Mouse (Mus musculus) embryonic facial prominence, embryonic 10.5 days (tissue): ENCODE measurements at regions not wholly inside any gene's neighbourhood (a gene's known extent, or its start where the extent isn't known, plus 50 kb on each side); places are given as distances from the start of the nearest gene placed in this dataset.

Source experiments
- DNase-seq: peaks from one replicate; pipeline ENCODE4 v3.0.0-alpha.2; 2017; ENCODE audit warnings: low spot score
- H3K27ac ChIP-seq: fragments of 300-500 bp; sonication (generic); replicated peaks from 2 replicates; pipeline ENCODE4 v1.5.1; 2016; ENCODE audit warnings: mild to moderate bottlenecking
- H3K27me3 ChIP-seq: fragments of 300-500 bp; sonication (generic); replicated peaks from 2 replicates; pipeline ENCODE4 v1.6.1; 2016; ENCODE audit warnings: low read depth, mild to moderate bottlenecking; ENCODE audit not compliant: poor library complexity, severe bottlenecking
- H3K36me3 ChIP-seq: fragments of 300-500 bp; sonication (generic); replicated peaks from 2 replicates; pipeline ENCODE4 v1.6.1; 2016; ENCODE audit warnings: mild to moderate bottlenecking, moderate library complexity
- H3K4me1 ChIP-seq: fragments of 300-500 bp; sonication (generic); 2 replicates; pipeline ENCODE4 v1.6.1; 2016
- H3K4me3 ChIP-seq: fragments of 300-500 bp; sonication (generic); 2 replicates; pipeline ENCODE4 v1.5.1; 2016; ENCODE audit warnings: mild to moderate bottlenecking, moderate library complexity
- H3K9me3 ChIP-seq: fragments of 300-500 bp; sonication (generic); 2 replicates; pipeline ENCODE4 v1.6.1; 2016; ENCODE audit warnings: mild to moderate bottlenecking
- WGBS: fragments of 180-500 bp; shearing (Covaris S2); methylation state at CpG from one replicate; pipeline ENCODE4 v1.1.7; 2016; 5-methylcytosine and 5-hydroxymethylcytosine counted together

DNA sequence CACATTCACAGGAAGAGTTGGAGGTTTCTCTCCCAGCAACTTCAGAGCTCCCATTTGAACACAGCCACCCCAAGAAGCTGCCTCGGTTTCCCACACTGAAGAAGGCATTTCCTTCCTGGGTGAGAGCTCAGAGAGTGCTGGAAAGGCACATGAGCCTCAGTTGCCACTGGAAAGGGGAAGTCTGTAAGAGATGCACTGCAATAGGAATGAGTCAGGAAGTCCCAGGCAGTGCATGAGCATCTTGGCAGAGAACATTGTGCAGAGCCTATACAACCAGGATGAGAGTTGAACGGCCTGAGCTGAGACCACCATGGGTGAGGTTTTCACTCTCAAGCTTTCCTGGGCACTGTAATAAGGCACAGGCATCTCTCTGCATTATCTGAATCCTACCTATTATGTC is 244.4 kb downstream of the Irs2 start:
- H3K27ac ChIP-seq: no peak overlapping the region
- H3K4me3 ChIP-seq: no peak overlapping the region
- no peak for DNase-seq
- H3K4me1 ChIP-seq: peaks cover 36% of the 10 kb centered on the region
- H3K36me3 ChIP-seq: no peaks in the 10 kb centered on the region
- peaks cover 7% of the 10 kb centered on the region for H3K27me3 ChIP-seq
- WGBS: 93% methylated on average over 2 of the region's 2 CpGs
- H3K9me3 ChIP-seq: no peaks in the 10 kb centered on the region

GRCm38 (mm10) chr8:10761694-10762305 is 246.5 kb downstream of the Irs2 start:
- Histone ChIP-seq H3K27me3 (peaks cover 7% of the 10 kb centered on the region), H3K36me3 (no peaks in the 10 kb centered on the region), H3K9me3 (no peaks in the 10 kb centered on the region), H3K27ac (peak overlapping the region; percentile 93), H3K4me3 (no peak overlapping the region), H3K4me1 (peaks cover 36% of the 10 kb centered on the region)
- no peak for DNase-seq
- WGBS: 44% methylated on average over 11 of the region's 11 CpGs

- peak; percentile 86 for DNase-seq
- peak overlapping the region; percentile 93 for H3K27ac ChIP-seq
- H3K27me3 ChIP-seq: peaks cover 7% of the 10 kb centered on the region
- peaks cover 36% of the 10 kb centered on the region for H3K4me1 ChIP-seq
- 6% methylated on average over 17 of the region's 17 CpGs for WGBS
- peak overlapping the region; percentile 38 for H3K4me3 ChIP-seq
- H3K9me3 ChIP-seq: no peaks in the 10 kb centered on the region
- no peaks in the 10 kb centered on the region for H3K36me3 ChIP-seq
These were observed 247.2 kb downstream of the Irs2 start for GRCm38 (mm10) chr8:10760851-10761693.

GRCm38 (mm10) chr8:10760231-10760630 is 248.0 kb downstream of the Irs2 start:
- H3K27me3 ChIP-seq: peaks cover 4% of the 10 kb centered on the region; the same call in 1 of the 2 replicates
- peak overlapping the region; percentile 38 for H3K4me3 ChIP-seq
- peak overlapping the region; percentile 93 for H3K27ac ChIP-seq
- no peak for DNase-seq
- H3K4me1 ChIP-seq: peaks cover 36% of the 10 kb centered on the region
- H3K9me3 ChIP-seq: no peaks in the 10 kb centered on the region
- 58% methylated on average over 6 of the region's 6 CpGs for WGBS
- no peaks in the 10 kb centered on the region for H3K36me3 ChIP-seq

DNA sequence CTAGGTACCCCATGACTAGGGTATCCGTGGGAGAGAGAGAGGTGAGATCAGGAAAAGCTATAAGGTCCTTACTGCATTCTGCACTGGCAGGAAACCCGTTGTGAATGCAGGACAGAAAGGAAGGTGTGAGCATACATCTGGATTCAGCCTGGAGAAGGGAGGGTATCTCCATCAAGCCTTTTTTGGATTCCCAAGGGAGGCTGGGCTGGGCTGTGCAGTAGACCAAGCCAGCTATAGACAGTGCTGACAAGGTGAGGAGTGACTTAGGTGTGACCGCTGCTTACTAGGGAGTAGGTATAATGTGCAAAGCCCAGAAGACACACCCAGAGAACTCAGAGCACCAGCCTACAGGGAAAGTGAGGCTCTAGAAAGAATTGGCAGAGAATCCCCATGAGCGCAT is 250.1 kb downstream of the Irs2 start:
- Histone ChIP-seq H3K4me1 (peaks cover 40% of the 10 kb centered on the region), H3K9me3 (no peaks in the 10 kb centered on the region), H3K36me3 (no peaks in the 10 kb centered on the region), H3K27me3 (no peaks in the 10 kb centered on the region; the same call in 1 of the 2 replicates), H3K4me3 (no peak overlapping the region), H3K27ac (0 out of 2 replicates have a peak overlapping the region, but pooled peaks have one; percentile 30)
- 82% methylated on average over 4 of the region's 4 CpGs for WGBS
- no peak for DNase-seq

- Histone ChIP-seq H3K36me3 (no peaks in the 10 kb centered on the region), H3K9me3 (no peaks in the 10 kb centered on the region), H3K27me3 (peaks cover 3% of the 10 kb centered on the region; the same call in 1 of the 2 replicates), H3K27ac (no peak overlapping the region), H3K4me1 (peaks cover 12% of the 10 kb centered on the region), H3K4me3 (no peak overlapping the region)
- no peak for DNase-seq
- 87% methylated on average over 4 of the region's 4 CpGs for WGBS
These were observed 253.3 kb downstream of the Irs2 start for GRCm38 (mm10) chr8:10754986-10755308.

DNA sequence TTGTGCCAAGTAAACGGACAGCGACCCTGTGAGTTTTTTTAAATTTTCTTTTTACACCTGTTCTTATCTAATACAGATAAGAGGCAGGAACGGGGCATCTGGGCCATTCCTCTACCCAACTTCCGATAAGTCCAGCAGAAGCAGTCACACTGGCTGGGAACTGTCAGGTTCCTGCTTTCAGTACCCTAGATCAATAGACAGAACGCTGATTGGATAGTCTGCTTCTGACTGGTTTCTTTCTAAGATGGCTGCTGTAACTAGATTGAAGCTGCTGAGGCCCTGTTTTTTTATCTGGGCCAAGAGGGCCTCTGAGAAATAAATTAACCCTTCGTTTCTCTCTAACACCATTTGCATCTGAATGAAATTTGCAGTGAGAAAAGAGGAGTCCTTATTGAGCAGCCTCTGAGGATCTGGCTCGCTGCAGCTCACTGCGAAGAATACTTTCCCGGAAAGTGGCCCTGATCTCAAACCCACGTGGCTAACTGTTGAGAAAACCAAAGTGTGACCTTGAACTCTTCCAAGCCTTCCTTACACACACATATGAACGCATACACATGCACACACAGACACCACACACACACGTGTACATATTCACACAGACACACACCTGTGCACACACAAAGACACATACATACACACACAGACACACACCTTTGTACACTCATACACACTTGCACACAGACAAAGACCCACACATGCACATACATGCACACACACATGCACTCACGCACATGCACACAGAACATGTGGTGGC is 253.8 kb downstream of the Irs2 start:
- DNase-seq: no peak
- Histone ChIP-seq H3K36me3 (no peaks in the 10 kb centered on the region), H3K9me3 (no peaks in the 10 kb centered on the region), H3K4me3 (no peak overlapping the region), H3K27ac (no peak overlapping the region), H3K27me3 (peaks cover 3% of the 10 kb centered on the region; the same call in 1 of the 2 replicates), H3K4me1 (peaks cover 8% of the 10 kb centered on the region; the same call in 1 of the 2 replicates)
- 79% methylated on average over 13 of the region's 13 CpGs for WGBS

- no peak overlapping the region for H3K4me3 ChIP-seq
- H3K27ac ChIP-seq: no peak overlapping the region
- 0 out of 2 replicates have a peak, but pooled peaks cover 3% of the 10 kb centered on the region for H3K9me3 ChIP-seq
- no peaks in the 10 kb centered on the region for H3K36me3 ChIP-seq
- 71% methylated on average over 6 of the region's 6 CpGs for WGBS
- no peak for DNase-seq
- peaks cover 3% of the 10 kb centered on the region; the same call in 1 of the 2 replicates for H3K27me3 ChIP-seq
- 0 out of 2 replicates have a peak, but pooled peaks cover 4% of the 10 kb centered on the region for H3K4me1 ChIP-seq
These were observed 255.2 kb downstream of the Irs2 start for GRCm38 (mm10) chr8:10753056-10753455.

DNA sequence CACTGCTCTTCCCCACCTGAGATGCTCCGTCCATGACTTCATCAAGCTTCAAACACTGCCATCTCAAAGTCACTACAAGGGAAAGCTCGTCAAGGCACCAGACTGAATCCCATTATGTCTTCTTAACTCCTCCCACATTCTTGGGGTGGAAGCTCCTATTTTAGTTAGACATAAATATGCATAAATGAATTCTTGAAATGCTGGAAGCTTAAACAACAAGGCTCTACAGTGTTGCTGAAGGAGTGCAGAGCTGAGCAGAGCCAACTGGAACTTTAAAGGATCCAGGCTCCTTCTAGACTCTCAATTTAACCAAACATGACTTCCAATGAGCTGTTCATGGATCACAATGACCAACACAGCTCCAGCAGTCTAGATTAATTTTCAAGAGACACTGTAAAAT is 261.1 kb downstream of the Irs2 start:
- no peak overlapping the region for H3K27ac ChIP-seq
- WGBS: 70% methylated on average over 2 of the region's 2 CpGs
- DNase-seq: no peak
- H3K27me3 ChIP-seq: 0 out of 2 replicates have a peak, but pooled peaks cover 3% of the 10 kb centered on the region
- H3K4me1 ChIP-seq: 0 out of 2 replicates have a peak, but pooled peaks cover 3% of the 10 kb centered on the region
- no peak overlapping the region for H3K4me3 ChIP-seq
- no peaks in the 10 kb centered on the region for H3K36me3 ChIP-seq
- 0 out of 2 replicates have a peak, but pooled peaks cover 6% of the 10 kb centered on the region for H3K9me3 ChIP-seq

DNA sequence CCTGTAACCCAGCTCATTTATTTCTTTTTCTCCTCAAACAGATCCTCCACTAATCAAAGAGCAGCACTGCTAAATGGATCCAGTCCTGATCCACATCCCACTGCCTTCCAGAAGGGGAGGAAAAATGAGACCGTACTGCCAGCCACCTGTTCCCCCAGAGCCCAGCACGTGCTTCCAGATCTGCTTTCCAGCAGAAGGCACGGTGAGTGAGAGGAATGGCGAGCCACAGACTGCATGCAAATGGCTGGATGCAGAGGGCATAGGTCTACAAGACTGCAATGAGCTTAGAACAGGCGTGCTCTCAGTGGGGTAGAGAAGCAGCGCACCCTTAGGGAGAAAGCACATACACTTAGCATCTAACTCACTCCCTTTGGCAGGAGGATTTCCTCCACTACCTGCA is 265.0 kb downstream of the Irs2 start:
- no peak overlapping the region for H3K27ac ChIP-seq
- no peaks in the 10 kb centered on the region; the same call in 1 of the 2 replicates for H3K27me3 ChIP-seq
- 79% methylated on average over 6 of the region's 6 CpGs for WGBS
- no peaks in the 10 kb centered on the region for H3K36me3 ChIP-seq
- H3K4me3 ChIP-seq: no peak overlapping the region
- no peak for DNase-seq
- H3K9me3 ChIP-seq: 0 out of 2 replicates have a peak, but pooled peaks cover 5% of the 10 kb centered on the region
- H3K4me1 ChIP-seq: peaks cover 15% of the 10 kb centered on the region

DNA sequence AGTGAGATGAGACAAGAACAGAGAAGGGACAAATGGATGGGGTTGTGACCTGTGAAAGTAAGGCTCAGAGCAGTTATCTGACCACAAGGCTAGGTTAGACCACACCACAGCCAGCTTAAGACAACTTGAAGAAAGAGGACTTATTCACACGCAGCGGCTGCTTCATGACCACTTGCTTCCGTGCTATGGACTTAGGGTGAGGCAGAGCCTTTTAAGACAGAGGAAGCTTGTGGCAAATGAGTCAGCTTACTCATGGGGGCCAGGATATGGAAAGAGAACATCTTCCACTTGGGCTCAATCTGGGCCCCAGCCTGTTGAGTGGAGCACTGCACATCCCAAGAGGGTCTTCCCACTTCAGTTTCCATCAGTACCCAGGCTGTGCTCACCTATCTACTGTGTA is 267.4 kb downstream of the Irs2 start:
- Histone ChIP-seq H3K4me1 (peaks cover 22% of the 10 kb centered on the region), H3K9me3 (no peaks in the 10 kb centered on the region), H3K4me3 (no peak overlapping the region), H3K36me3 (no peaks in the 10 kb centered on the region), H3K27ac (no peak overlapping the region), H3K27me3 (no peaks in the 10 kb centered on the region; the same call in 1 of the 2 replicates)
- WGBS: 93% methylated on average over 3 of the region's 3 CpGs
- DNase-seq: no peak

GRCm38 (mm10) chr8:10738486-10739081 is 269.7 kb downstream of the Irs2 start:
- WGBS: 48% methylated on average over 11 of the region's 11 CpGs
- no peaks in the 10 kb centered on the region for H3K9me3 ChIP-seq
- H3K27me3 ChIP-seq: no peaks in the 10 kb centered on the region; the same call in 1 of the 2 replicates
- peak; percentile 25 for DNase-seq
- H3K4me3 ChIP-seq: no peak overlapping the region
- peak overlapping the region; percentile 26; the same call in 1 of the 2 replicates for H3K27ac ChIP-seq
- H3K36me3 ChIP-seq: no peaks in the 10 kb centered on the region
- H3K4me1 ChIP-seq: peaks cover 22% of the 10 kb centered on the region
